Mouse (Mus musculus) kidney, embryonic 14.5 days (tissue): ENCODE data around the gene Aqp6. TPM values are rescaled to one million over a fixed set of nuclear protein-coding genes. Genes with fewer than 3 reads are reported as not detected.
A peak's percentile ranks its signal among the peaks of the same experiment; 100 is the strongest.

Experiments used
- ATAC-seq: fragments of 200-750 bp; cut with Nextera tagmentation; 2 replicates; pipeline ENCODE4 v1.8.0; 2017; ENCODE audit warnings: moderate number of reproducible peaks, mild to moderate bottlenecking, moderate TSS enrichment, moderate library complexity; ENCODE audit not compliant: low FRiP score, low TSS enrichment
- H3K27ac ChIP-seq: fragments of 300-500 bp; sonication (generic); 2 replicates; pipeline ENCODE4 v1.5.1; 2014; ENCODE audit warnings: low read depth, mild to moderate bottlenecking, low read length, moderate library complexity, mixed read lengths
- H3K27me3 ChIP-seq: fragments of 300-500 bp; sonication (generic); 2 replicates; pipeline ENCODE4 v1.6.1; 2014; ENCODE audit warnings: mild to moderate bottlenecking, low read length; ENCODE audit not compliant: control insufficient read depth, insufficient read depth
- H3K36me3 ChIP-seq: fragments of 300-500 bp; sonication (generic); 2 replicates; pipeline ENCODE4 v1.6.1; 2014; ENCODE audit warnings: low read length, mixed read lengths; ENCODE audit not compliant: control insufficient read depth, insufficient read depth
- H3K4me1 ChIP-seq: fragments of 300-500 bp; sonication (generic); 2 replicates; pipeline ENCODE4 v1.6.1; 2014; ENCODE audit warnings: low read length, mixed read lengths; ENCODE audit not compliant: control insufficient read depth, insufficient read depth
- H3K4me2 ChIP-seq: fragments of 300-500 bp; sonication (generic); replicated peaks from 2 replicates; pipeline ENCODE4 v1.6.1; 2014; ENCODE audit warnings: low read depth, mild to moderate bottlenecking, low read length
- H3K4me3 ChIP-seq: fragments of 300-500 bp; sonication (generic); 2 replicates; pipeline ENCODE4 v1.5.1; 2014; ENCODE audit warnings: mild to moderate bottlenecking, low read length
- H3K9ac ChIP-seq: fragments of 300-500 bp; sonication (generic); 2 replicates; pipeline ENCODE4 v1.6.1; 2014; ENCODE audit warnings: low read depth, mild to moderate bottlenecking, low read length, moderate library complexity
- H3K9me3 ChIP-seq: fragments of 300-500 bp; sonication (generic); 2 replicates; pipeline ENCODE4 v1.6.1; 2016; ENCODE audit warnings: low read length; ENCODE audit not compliant: control insufficient read depth
- WGBS: fragments of 180-500 bp; shearing (Covaris S2); extraction: QIAGEN DNeasy Blood & Tissue Kit; methylation state at CpG from one replicate; pipeline ENCODE4 v1.1.7; 2014; 5-methylcytosine and 5-hydroxymethylcytosine counted together
- polyA plus RNA-seq: library from polyadenylated mRNA; unstranded; fragments of >200 nt; fragmentation: Nextera tagmentation; extraction: Ambion mirVana; gene quantifications from 2 replicates; pipeline ENCODE4 v1.2.1, GENCODE M21; 2014

Gene Aqp6
- polyA plus RNA-seq, 1 experiment from 2014 or later: not detected

DNA sequence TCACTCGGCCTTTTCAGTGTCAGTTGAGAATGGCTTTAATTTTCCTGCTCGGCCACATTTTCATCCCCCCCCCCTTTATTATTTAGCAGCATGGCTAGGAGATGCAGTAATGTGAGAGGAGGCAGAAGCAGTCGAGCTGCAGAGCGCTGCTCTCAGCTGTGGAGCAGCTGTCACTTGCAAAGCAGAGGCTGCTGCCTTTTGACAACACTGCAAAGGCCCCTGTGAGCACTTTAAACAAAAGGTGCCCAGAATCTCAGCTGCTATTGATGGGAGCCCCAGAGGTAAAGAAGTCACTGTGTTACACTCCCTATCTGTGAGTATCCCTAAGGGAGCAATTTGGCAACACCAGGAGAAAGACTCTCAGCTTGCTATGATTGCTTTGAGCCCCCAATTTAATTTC, 47.1 kb downstream of the Aqp6 start:
- no peaks in the 10 kb centered on the region for H3K9me3 ChIP-seq
- H3K4me3 ChIP-seq: no peak overlapping the region
- H3K27me3 ChIP-seq: no peaks in the 10 kb centered on the region
- no peaks in the 10 kb centered on the region for H3K36me3 ChIP-seq
- H3K9ac ChIP-seq: no peak overlapping the region
- no peak for ATAC-seq
- WGBS: 22% methylated on average over 4 of the region's 4 CpGs
- H3K4me2 ChIP-seq: no peak overlapping the region
- no peak overlapping the region for H3K27ac ChIP-seq
- H3K4me1 ChIP-seq: peaks cover 30% of the 10 kb centered on the region

DNA sequence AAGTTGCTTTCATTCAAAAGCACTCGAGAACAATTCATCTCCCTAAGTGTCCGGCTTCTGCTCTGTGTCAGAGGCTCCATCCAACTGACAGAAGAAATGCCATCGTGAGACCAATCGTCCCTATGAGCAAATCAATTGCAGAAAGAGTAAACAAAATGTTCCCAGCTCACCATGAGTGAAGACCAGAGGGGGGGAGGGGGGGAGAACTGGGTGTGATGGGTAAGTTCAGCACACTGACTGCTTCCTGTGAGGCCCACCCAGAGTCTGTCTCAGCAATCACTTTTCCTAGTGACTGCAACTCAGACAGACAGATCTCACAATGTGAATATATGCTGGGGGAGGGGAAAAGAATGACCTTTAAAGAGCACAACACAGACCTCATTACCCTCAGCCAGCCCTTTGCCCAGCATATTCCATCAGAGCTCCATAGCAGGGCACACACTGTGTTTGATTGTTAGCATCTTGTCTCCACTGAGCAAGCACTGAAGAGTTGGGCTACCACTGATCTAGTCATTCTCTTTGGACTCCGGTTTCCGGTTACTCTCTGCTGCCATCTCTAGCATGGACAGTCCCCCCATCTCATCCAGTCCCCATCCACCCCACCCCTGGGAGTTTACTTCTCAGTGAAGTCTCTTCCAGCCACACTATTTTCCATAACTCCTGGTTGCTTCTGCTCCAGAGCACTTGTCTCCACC, 48.0 kb downstream of the Aqp6 start:
- Histone ChIP-seq H3K27ac (no peak overlapping the region), H3K36me3 (no peaks in the 10 kb centered on the region), H3K9ac (0 out of 2 replicates have a peak overlapping the region, but pooled peaks have one; percentile 0), H3K4me2 (peak overlapping the region; percentile 58), H3K4me1 (peaks cover 30% of the 10 kb centered on the region), H3K27me3 (peaks cover 7% of the 10 kb centered on the region), H3K9me3 (no peaks in the 10 kb centered on the region), H3K4me3 (no peak overlapping the region; the same call in 1 of the 2 replicates)
- 50% methylated on average over 6 of the region's 6 CpGs for WGBS
- ATAC-seq: no peak

DNA sequence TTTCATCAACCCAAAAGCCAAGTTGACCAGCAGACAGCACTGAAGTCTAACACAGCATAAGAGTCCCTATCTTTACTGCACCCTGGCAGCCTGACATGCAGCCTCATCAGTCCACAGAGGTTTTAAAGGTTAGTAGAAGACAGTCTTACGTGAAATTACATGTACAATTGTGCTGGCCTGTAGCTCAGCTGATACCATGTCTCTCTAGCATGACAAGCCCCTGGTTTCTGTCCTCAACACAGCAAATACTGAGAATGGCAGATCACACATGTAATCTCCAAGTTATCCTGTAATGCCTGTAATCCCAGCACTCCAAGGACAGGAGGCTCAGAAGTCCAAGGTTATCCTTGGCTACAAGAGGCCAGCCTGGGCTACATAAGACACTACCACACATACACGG, 49.1 kb downstream of the Aqp6 start:
- Histone ChIP-seq H3K4me2 (peak overlapping the region; percentile 58), H3K36me3 (no peaks in the 10 kb centered on the region), H3K4me1 (peaks cover 26% of the 10 kb centered on the region), H3K27me3 (peaks cover 18% of the 10 kb centered on the region), H3K4me3 (peak overlapping the region; percentile 75), H3K27ac (no peak overlapping the region), H3K9ac (peak overlapping the region; percentile 76; the same call in 1 of the 2 replicates), H3K9me3 (no peaks in the 10 kb centered on the region)
- no peak for ATAC-seq
- 42% methylated on average over 2 of the region's 2 CpGs for WGBS

DNA sequence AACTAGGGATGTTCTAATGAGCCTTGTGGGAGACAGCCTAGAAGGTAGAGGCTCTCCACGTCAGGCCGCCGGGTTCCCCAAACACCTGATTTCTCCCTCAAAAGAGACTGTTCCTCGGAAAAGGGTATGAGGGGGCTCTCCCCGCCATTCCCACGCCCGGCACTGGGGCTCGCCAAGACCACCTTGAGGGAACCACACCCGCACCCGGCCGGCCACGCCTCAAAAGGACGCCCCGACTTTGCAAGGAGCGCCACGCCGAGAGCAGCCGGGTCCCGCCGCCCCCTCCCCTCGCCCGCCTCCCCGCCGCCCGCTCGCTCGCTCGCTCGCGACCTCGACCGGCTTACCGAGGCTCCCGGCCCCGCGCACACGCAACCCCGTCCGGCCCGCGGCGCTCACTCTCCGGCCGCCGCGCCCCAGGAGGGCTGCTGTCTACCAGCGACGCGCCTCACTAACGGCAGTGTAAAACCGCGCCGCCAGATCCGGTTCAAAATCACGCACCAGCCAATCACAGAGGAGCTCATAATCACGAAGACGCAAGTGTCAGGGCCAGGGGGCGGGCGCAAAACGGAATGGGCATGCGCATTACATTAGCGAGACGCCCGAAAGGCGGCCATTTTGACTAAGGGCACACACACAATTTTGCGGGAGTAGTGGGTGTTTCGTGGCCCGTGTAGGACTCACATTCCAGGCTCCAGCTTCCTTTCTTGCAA, 50.1 kb downstream of the Aqp6 start, which contains the start of gene Racgap1:
Gene Racgap1, minus strand, starts transcription at position 494 of the 710 bp plus-strand sequence.
- Histone ChIP-seq H3K4me3 (peak within 1 kb of the TSS; percentile 75), H3K9ac (peak within 1 kb of the TSS; percentile 76), H3K36me3 (no peaks in the 10 kb centered on the region), H3K27me3 (peaks cover 24% of the 10 kb centered on the region), H3K4me1 (peaks cover 26% of the 10 kb centered on the region), H3K4me2 (peak within 1 kb of the TSS; percentile 58), H3K27ac (no peak within 1 kb of the TSS), H3K9me3 (no peaks in the 10 kb centered on the region)
- WGBS: under 1% methylated on average over 65 of the region's 68 CpGs
- peak; percentile 95 for ATAC-seq

DNA sequence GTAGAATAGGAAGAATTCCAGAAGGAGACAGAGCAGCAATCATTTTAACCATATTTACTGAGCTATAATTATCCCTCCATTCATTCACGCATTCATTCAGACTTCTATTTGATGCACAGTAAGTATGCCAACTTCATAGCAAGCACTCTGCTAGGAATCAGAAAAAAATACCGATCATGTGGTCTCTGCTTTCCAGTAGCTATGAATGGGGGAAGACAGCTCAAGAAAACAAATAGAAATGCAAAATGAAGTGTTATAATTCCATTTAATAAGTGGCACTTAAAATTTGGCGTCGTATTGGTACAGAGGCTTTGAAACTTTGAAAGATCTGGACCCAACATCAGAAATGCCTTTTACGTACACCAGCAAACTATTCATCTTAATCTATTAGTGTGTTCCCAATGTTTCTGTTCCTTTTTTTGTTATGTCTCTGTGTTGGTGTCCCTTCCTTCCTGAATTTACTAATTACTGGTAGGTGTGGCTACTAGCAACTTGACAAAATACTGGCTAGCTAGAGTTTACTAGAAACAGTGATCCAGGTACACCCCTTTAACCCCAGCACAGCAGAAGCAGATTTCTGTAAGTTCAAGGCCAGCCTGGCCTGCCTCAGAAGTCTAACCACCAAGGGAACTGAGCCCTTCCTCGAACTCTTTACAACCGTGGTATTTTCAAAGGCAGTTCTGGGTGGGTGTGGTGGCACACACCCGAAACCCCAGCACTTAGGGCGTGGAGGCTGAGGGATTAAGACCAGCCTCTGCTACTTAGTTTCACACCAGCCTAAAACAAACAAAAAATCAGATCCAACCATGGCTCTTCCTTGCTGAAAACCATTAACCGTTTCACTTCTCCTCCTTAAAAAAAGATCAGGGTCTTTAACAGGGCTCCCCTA, 51.0 kb downstream of the Aqp6 start:
- Histone ChIP-seq H3K4me1 (peaks cover 26% of the 10 kb centered on the region), H3K27ac (no peak overlapping the region), H3K9ac (peak overlapping the region; percentile 47), H3K27me3 (peaks cover 24% of the 10 kb centered on the region), H3K36me3 (no peaks in the 10 kb centered on the region), H3K4me3 (peak overlapping the region; percentile 75), H3K9me3 (no peaks in the 10 kb centered on the region), H3K4me2 (peak overlapping the region; percentile 56)
- WGBS: 71% methylated on average over 10 of the region's 10 CpGs
- ATAC-seq: no peak

- Histone ChIP-seq H3K36me3 (no peaks in the 10 kb centered on the region), H3K27ac (no peak overlapping the region), H3K4me3 (peak overlapping the region; percentile 21; the same call in 1 of the 2 replicates), H3K4me2 (peak overlapping the region; percentile 38), H3K4me1 (peaks cover 24% of the 10 kb centered on the region), H3K9me3 (no peaks in the 10 kb centered on the region), H3K27me3 (peaks cover 24% of the 10 kb centered on the region), H3K9ac (no peak overlapping the region)
- no peak for ATAC-seq
- WGBS: 3% methylated on average over 8 of the region's 8 CpGs
Observed at GRCm38 (mm10) chr15:99653291-99653690, 52.1 kb downstream of the Aqp6 start.

- peaks cover 20% of the 10 kb centered on the region for H3K4me1 ChIP-seq
- H3K4me3 ChIP-seq: peak overlapping the region; percentile 21
- H3K27ac ChIP-seq: no peak overlapping the region
- H3K9ac ChIP-seq: no peak overlapping the region
- ATAC-seq: no peak
- 5% methylated on average over 21 of the region's 21 CpGs for WGBS
- no peaks in the 10 kb centered on the region for H3K9me3 ChIP-seq
- H3K27me3 ChIP-seq: peaks cover 24% of the 10 kb centered on the region
- H3K36me3 ChIP-seq: no peaks in the 10 kb centered on the region
- H3K4me2 ChIP-seq: peak overlapping the region; percentile 38
Observed at GRCm38 (mm10) chr15:99653876-99654275, 52.7 kb downstream of the Aqp6 start.
